32 mouse cellular contexts compared by ENCODE assay signal in the genomic region with DNA sequence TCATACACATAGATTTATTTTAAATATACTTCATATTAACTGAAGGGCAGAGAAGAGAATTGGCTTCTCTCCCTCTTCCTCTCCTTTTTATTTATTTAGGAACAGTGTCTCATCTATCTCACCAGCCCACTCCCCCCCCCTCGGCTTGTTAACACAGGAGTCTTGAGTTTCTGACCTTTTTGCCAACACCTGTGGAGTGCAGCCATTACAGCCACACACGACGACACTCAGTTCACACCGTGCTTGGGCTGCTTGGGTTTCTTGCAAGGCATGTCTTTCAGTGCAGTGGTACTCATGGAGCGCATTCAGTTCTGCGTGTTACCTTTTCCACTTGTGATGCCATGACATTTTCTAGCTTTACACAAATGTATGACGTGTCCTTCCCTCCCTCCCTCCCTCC. TPM values are rescaled to one million over a fixed set of nuclear protein-coding genes. Genes with fewer than 3 reads are reported as not detected.
"Had no signal": no experiment of that assay in that cellular context is flagged by ENCODE, and none has a peak within 500 bp of the region (broad histone marks: within the 10 kb centered on the region; RNA-seq: fewer than 3 reads in every experiment).

No protein-coding gene starts in this region.

- H3K4me1 ChIP-seq: hindbrain, embryonic 13.5 days; hindbrain, embryonic 15.5 days; liver, embryonic 12.5 days had no signal

- DNase-seq: gastrocnemius, postnatal 14 days; gastrocnemius, postnatal 36 days; heart, adult 18-20 months; kidney, adult 11 months; kidney, adult 2 months; kidney, adult 9 months; kidney, postnatal 10 days; kidney, postnatal 25 days; layer of hippocampus, adult 9-11 months; layer of hippocampus, postnatal 36 days; left cerebral cortex, postnatal 4 days had no signal

- H3K36me3 ChIP-seq: heart, embryonic 13.5 days; heart, embryonic 15.5 days; hindbrain, embryonic 13.5 days; hindbrain, embryonic 15.5 days; limb, embryonic 13.5 days; limb, embryonic 15.5 days; liver, embryonic 12.5 days had no signal

- H3K27me3 ChIP-seq: heart, embryonic 13.5 days; heart, embryonic 15.5 days; hindbrain, embryonic 13.5 days; hindbrain, embryonic 15.5 days; limb, embryonic 13.5 days; limb, embryonic 15.5 days had no signal

- H3K4me3 ChIP-seq: heart, embryonic 13.5 days; heart, embryonic 15.5 days; hindbrain, embryonic 13.5 days; hindbrain, embryonic 15.5 days; limb, embryonic 13.5 days; limb, embryonic 15.5 days; liver, embryonic 12.5 days had no signal

- H3K4me2 ChIP-seq: heart, embryonic 11.5 days; heart, embryonic 13.5 days; heart, embryonic 15.5 days; hindbrain, embryonic 13.5 days; hindbrain, embryonic 15.5 days; limb, embryonic 13.5 days; limb, embryonic 15.5 days; liver, embryonic 12.5 days had no signal

- H3K9me3 ChIP-seq: heart, embryonic 13.5 days; heart, embryonic 15.5 days; hindbrain, embryonic 13.5 days; hindbrain, embryonic 15.5 days; limb, embryonic 13.5 days; limb, embryonic 15.5 days; liver, embryonic 12.5 days had no signal

- H3K9ac ChIP-seq: heart, embryonic 13.5 days; heart, embryonic 15.5 days; hindbrain, embryonic 13.5 days; hindbrain, embryonic 15.5 days; limb, embryonic 13.5 days; limb, embryonic 15.5 days; liver, embryonic 12.5 days; liver, embryonic 14.5 days had no signal

- ATAC-seq: hindbrain, postnatal 0 days; intestine, embryonic 16.5 days; liver, embryonic 12.5 days had no signal

- H3K27ac ChIP-seq: heart, embryonic 13.5 days; heart, embryonic 15.5 days; hindbrain, embryonic 13.5 days; hindbrain, embryonic 15.5 days; hindbrain, postnatal 0 days; limb, embryonic 13.5 days; limb, embryonic 15.5 days; liver, embryonic 12.5 days; liver, embryonic 14.5 days had no signal

RNA-seq across cellular contexts. Expression of gene Slamf7, which starts 22.8 kb away (rescaled TPM):
- total RNA-seq: gastrocnemius, adult 18-20 months; gastrocnemius, postnatal 14 days; hindbrain, postnatal 0 days; layer of hippocampus, adult 18-20 months; layer of hippocampus, postnatal 14 days; layer of hippocampus, postnatal 36 days; left cerebral cortex, adult 18-20 months; left cerebral cortex, postnatal 25 days; left cerebral cortex, postnatal 4 days had no signal
- polyA plus RNA-seq: heart, embryonic 11.5 days; heart, embryonic 13.5 days; hindbrain, embryonic 11.5 days; hindbrain, embryonic 13.5 days; hindbrain, embryonic 15.5 days; hindbrain, postnatal 0 days; intestine, embryonic 14.5 days; kidney, embryonic 16.5 days; limb, embryonic 11.5 days; liver, embryonic 12.5 days had no signal

RNA-seq across cellular contexts. Expression of gene Ly9, which starts 22.8 kb away (rescaled TPM):
- total RNA-seq: layer of hippocampus, postnatal 14 days; layer of hippocampus, postnatal 36 days; left cerebral cortex, adult 18-20 months; left cerebral cortex, postnatal 10 days; left cerebral cortex, postnatal 25 days had no signal
- polyA plus RNA-seq: heart, embryonic 11.5 days; hindbrain, embryonic 11.5 days; hindbrain, postnatal 0 days; limb, embryonic 11.5 days had no signal

RNA-seq across cellular contexts. Expression of gene Cd48, which starts 51.8 kb away (rescaled TPM):
- total RNA-seq: layer of hippocampus, postnatal 14 days had no signal
